Mouse (Mus musculus) embryonic facial prominence, embryonic 12.5 days (tissue): Measurements from ENCODE around the gene Guf1. TPM values are rescaled to one million over a fixed set of nuclear protein-coding genes. Genes with fewer than 3 reads are reported as not detected.

ENCODE experiments used
- ATAC-seq: fragments of 200-750 bp; cut with Nextera tagmentation; 2 replicates; pipeline ENCODE4 v1.8.0; 2017; ENCODE audit not compliant: insufficient number of reproducible peaks, insufficient read depth, low FRiP score, low TSS enrichment
- H3K27ac ChIP-seq: fragments of 300-500 bp; sonication (generic); 2 replicates; pipeline ENCODE4 v1.5.1; 2016; ENCODE audit warnings: mild to moderate bottlenecking
- H3K27me3 ChIP-seq: fragments of 300-500 bp; sonication (generic); 2 replicates; pipeline ENCODE4 v1.6.1; 2016; ENCODE audit warnings: mild to moderate bottlenecking, moderate library complexity
- H3K36me3 ChIP-seq: fragments of 300-500 bp; sonication (generic); 2 replicates; pipeline ENCODE4 v1.6.1; 2016; ENCODE audit warnings: mild to moderate bottlenecking
- H3K4me1 ChIP-seq: fragments of 300-500 bp; sonication (generic); 2 replicates; pipeline ENCODE4 v1.6.1; 2016
- H3K4me2 ChIP-seq: fragments of 300-500 bp; sonication (generic); replicated peaks from 2 replicates; pipeline ENCODE4 v1.6.1; 2016; ENCODE audit warnings: mild to moderate bottlenecking, moderate library complexity
- H3K4me3 ChIP-seq: fragments of 300-500 bp; sonication (generic); 2 replicates; pipeline ENCODE4 v1.5.1; 2016; ENCODE audit warnings: mild to moderate bottlenecking
- H3K9ac ChIP-seq: fragments of 300-500 bp; sonication (generic); 2 replicates; pipeline ENCODE4 v1.6.1; 2016; ENCODE audit warnings: mild to moderate bottlenecking, moderate library complexity
- H3K9me3 ChIP-seq: fragments of 300-500 bp; sonication (generic); 2 replicates; pipeline ENCODE4 v1.6.1; 2016; ENCODE audit warnings: mild to moderate bottlenecking, moderate library complexity
- WGBS: fragments of 180-500 bp; shearing (Covaris S2); methylation state at CpG from one replicate; pipeline ENCODE4 v1.1.7; 2016; 5-methylcytosine and 5-hydroxymethylcytosine counted together
- polyA plus RNA-seq: library from polyadenylated mRNA; unstranded; fragments of >200 nt; fragmentation: Nextera tagmentation; extraction: Ambion mirVana; gene quantifications from 2 replicates; pipeline ENCODE4 v1.2.1, GENCODE M21; 2016

The Guf1 gene
- 79.7 and 79.9 TPM in 2 replicates for polyA plus RNA-seq

DNA sequence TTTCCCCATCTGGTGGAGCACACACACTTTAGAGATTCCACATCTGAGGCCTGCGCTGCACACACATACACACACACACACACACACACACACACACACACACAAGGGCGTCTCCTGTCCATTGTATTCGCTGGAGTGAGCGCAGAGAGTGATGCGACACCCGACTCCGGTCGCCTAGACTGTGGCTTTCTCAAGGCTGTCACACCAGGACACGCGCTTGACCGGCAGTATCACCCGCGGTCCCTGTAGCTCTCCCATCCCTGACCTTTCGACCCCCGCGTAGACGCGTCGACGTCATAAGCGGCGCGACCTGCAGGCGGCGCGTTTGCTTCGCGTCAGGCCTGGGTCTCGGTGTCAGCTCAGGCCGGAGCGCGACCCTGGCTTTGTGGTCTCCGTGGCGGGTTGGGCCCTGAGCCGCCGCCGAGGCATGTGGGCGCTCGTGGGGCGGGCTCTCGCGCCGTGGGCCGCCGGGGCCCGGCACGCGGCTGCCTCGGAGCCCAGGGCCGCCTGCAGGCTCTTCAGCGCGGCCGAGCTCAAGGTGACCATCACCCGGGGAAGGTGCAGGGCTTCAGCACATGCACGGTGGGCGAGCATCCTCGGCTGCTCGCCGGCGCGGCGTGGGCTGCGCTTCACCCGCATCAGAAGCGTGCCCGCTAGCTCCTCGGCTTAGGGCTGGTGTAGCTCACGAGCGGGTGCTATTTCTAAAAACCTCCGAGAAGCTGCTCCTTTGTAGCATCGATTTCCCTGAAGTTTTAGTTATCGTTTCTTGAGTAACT lies at the start of gene Guf1:
Gene Guf1, plus strand, starts transcription at position 296 of the 776 bp plus-strand sequence.
- Histone ChIP-seq H3K4me2 (peak within 1 kb of the TSS; percentile 52), H3K9ac (peak within 1 kb of the TSS; percentile 97), H3K27me3 (no peaks in the 10 kb centered on the region), H3K4me3 (peak within 1 kb of the TSS; percentile 70), H3K9me3 (no peaks in the 10 kb centered on the region), H3K4me1 (no peaks in the 10 kb centered on the region), H3K36me3 (peaks cover 7% of the 10 kb centered on the region), H3K27ac (peak within 1 kb of the TSS; percentile 88)
- ATAC-seq, result peak; percentile 86
- 2% methylated on average over 72 of the region's 72 CpGs for WGBS

- Histone ChIP-seq H3K4me3 (no peak overlapping the region), H3K4me1 (no peaks in the 10 kb centered on the region), H3K4me2 (no peak overlapping the region), H3K27ac (no peak overlapping the region), H3K9me3 (no peaks in the 10 kb centered on the region), H3K36me3 (no peaks in the 10 kb centered on the region), H3K9ac (no peak overlapping the region), H3K27me3 (no peaks in the 10 kb centered on the region)
- ATAC-seq, result no peak
- 80% methylated on average over 3 of the region's 3 CpGs for WGBS
Measured at GRCm38 (mm10) chr5:69507045-69507444, 49.7 kb upstream of the Guf1 start.

GRCm38 (mm10) chr5:69511631-69512030 lies 45.1 kb upstream of the Guf1 start:
- no peaks in the 10 kb centered on the region for H3K27me3 ChIP-seq
- no peak overlapping the region for H3K9ac ChIP-seq
- no peak overlapping the region for H3K4me3 ChIP-seq
- H3K36me3 ChIP-seq, result no peaks in the 10 kb centered on the region
- H3K4me1 ChIP-seq, result no peaks in the 10 kb centered on the region
- H3K27ac ChIP-seq, result no peak overlapping the region
- H3K4me2 ChIP-seq, result no peak overlapping the region
- WGBS, result 40% methylated on average over 3 of the region's 3 CpGs
- no peak for ATAC-seq
- H3K9me3 ChIP-seq, result no peaks in the 10 kb centered on the region

- Histone ChIP-seq H3K36me3 (no peaks in the 10 kb centered on the region), H3K27me3 (no peaks in the 10 kb centered on the region), H3K9me3 (no peaks in the 10 kb centered on the region), H3K9ac (no peak overlapping the region), H3K4me1 (no peaks in the 10 kb centered on the region), H3K4me3 (no peak overlapping the region), H3K4me2 (no peak overlapping the region), H3K27ac (no peak overlapping the region)
- no peak for ATAC-seq
- 52% methylated on average over 4 of the region's 4 CpGs for WGBS
Measured at GRCm38 (mm10) chr5:69512203-69512602, 44.5 kb upstream of the Guf1 start.

DNA sequence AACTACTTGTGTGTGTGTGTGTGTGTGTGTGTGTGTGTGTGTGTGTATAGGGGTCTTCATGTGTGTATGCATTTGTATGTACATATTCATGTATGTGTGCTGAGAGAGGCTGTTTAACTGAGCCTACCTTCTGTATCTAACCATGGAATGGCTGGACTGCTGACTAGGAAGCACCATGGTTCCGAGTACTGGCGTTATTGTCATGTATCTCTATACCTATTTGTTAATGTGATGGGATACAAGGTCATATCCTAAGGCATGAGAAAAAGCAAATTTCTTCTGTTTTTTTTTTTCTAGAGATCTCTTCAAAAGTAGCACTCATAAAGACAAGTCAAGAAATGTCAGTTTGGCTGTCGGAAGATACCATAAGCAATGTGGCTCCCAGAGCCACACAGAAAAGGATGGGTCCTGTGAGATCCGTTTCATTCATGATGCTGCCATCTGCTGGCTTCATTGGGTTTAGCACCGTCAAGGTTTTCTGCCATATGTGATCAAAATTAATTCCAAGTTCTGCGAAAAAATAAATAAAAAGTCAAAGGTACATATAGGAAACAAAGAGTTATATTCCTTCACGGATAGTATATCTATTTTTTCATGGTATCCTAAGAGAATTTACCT lies 36.0 kb upstream of the Guf1 start:
- Histone ChIP-seq H3K4me3 (no peak overlapping the region), H3K4me1 (no peaks in the 10 kb centered on the region), H3K9me3 (no peaks in the 10 kb centered on the region), H3K27ac (no peak overlapping the region), H3K4me2 (no peak overlapping the region), H3K36me3 (no peaks in the 10 kb centered on the region), H3K27me3 (no peaks in the 10 kb centered on the region), H3K9ac (no peak overlapping the region)
- ATAC-seq, result no peak
- 36% methylated on average over 7 of the region's 7 CpGs for WGBS

DNA sequence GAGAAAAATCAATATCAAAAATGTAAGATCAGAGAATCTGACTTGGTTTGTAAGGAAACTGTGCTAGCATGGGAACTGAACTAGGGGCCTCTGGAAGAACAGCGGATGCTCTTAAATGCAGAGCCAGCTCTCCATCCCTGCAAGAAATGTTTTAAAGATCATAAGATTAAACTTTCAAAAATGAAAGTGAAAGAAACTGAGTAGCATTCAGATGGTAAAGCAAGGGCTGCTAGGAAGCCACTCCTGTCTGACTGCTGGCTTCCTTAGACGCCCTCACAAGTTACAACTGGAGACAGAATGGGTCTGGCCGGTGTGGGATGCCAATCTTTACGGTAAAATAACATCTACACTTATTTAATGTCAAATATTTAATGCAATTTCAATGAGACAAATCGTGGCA lies 34.7 kb upstream of the Guf1 start:
- no peaks in the 10 kb centered on the region for H3K4me1 ChIP-seq
- H3K9me3 ChIP-seq, result no peaks in the 10 kb centered on the region
- no peak overlapping the region for H3K4me2 ChIP-seq
- no peaks in the 10 kb centered on the region for H3K27me3 ChIP-seq
- WGBS, result 69% methylated on average over 5 of the region's 5 CpGs
- no peak overlapping the region for H3K27ac ChIP-seq
- ATAC-seq, result no peak
- no peaks in the 10 kb centered on the region for H3K36me3 ChIP-seq
- no peak overlapping the region for H3K4me3 ChIP-seq
- no peak overlapping the region for H3K9ac ChIP-seq

GRCm38 (mm10) chr5:69523944-69524343 lies 32.8 kb upstream of the Guf1 start:
- Histone ChIP-seq H3K36me3 (no peaks in the 10 kb centered on the region), H3K27ac (no peak overlapping the region), H3K4me2 (no peak overlapping the region), H3K27me3 (no peaks in the 10 kb centered on the region), H3K4me1 (no peaks in the 10 kb centered on the region), H3K9me3 (no peaks in the 10 kb centered on the region), H3K9ac (no peak overlapping the region), H3K4me3 (no peak overlapping the region)
- no peak for ATAC-seq

DNA sequence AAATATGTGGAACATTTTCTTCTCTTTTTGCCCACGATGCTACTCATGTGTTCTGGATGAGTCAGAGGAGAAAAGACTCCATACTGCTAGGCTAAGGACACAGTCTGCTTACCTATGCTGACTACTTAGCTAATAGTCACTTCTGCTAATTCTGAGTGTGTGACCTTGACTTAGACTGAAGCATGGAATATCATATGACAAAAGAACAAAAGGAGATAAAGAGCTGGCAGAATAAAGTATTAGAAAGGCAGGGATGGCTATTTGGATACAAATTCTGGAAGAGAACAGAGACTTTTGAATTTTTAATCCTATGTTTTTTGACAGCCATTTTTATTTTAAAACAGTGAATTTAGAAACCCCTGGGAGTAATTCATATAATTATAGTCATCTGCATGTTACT lies 15.0 kb upstream of the Guf1 start:
- WGBS, result 91% methylated on average over 1 of the region's 1 CpGs
- ATAC-seq, result no peak
- H3K27ac ChIP-seq, result no peak overlapping the region

DNA sequence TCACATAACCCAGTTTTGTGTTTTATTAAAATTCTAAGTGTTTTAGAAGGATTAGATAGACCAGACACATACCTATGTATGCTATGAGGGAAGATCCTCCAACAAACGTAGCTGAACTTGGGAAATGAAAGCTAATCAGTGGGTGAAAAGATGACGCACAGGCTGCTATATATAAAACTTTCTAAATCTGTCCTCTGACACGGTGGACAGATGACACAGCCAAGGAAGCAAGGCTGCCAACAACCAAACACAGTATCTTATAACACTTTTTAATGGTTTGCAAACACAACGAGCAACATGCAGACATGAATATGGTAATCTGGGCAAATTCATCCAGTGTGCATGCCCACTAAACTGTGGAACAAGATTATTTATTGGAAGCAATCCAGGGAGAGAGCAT lies 14.2 kb upstream of the Guf1 start, which contains the start of gene Yipf7:
Gene Yipf7, minus strand, starts transcription at position 160 of the 400 bp plus-strand sequence.
- WGBS, result 72% methylated on average over 4 of the region's 4 CpGs
- ATAC-seq, result no peak

More for the DNA sequence above, 15.0 kb upstream of the Guf1 start:
- Histone ChIP-seq H3K4me1 (no peaks in the 10 kb centered on the region), H3K36me3 (no peaks in the 10 kb centered on the region), H3K9me3 (no peaks in the 10 kb centered on the region), H3K9ac (no peak overlapping the region), H3K27me3 (no peaks in the 10 kb centered on the region), H3K4me2 (no peak overlapping the region), H3K4me3 (no peak overlapping the region)

GRCm38 (mm10) chr5:69557404-69557935 lies 747 bp downstream of the Guf1 start:
- H3K4me1 ChIP-seq, result no peaks in the 10 kb centered on the region
- H3K27me3 ChIP-seq, result no peaks in the 10 kb centered on the region
- H3K4me2 ChIP-seq, result peak overlapping the region; percentile 52
- H3K27ac ChIP-seq, result peak overlapping the region; percentile 88; the same call in 1 of the 2 replicates
- ATAC-seq, result no peak
- peaks cover 7% of the 10 kb centered on the region for H3K36me3 ChIP-seq
- H3K9ac ChIP-seq, result peak overlapping the region; percentile 97
- H3K4me3 ChIP-seq, result peak overlapping the region; percentile 70
- WGBS, result 5% methylated on average over 16 of the region's 16 CpGs
- no peaks in the 10 kb centered on the region for H3K9me3 ChIP-seq

More for the DNA sequence above, 14.2 kb upstream of the Guf1 start, which contains the start of gene Yipf7:
- Histone ChIP-seq H3K9ac (no peak within 1 kb of the TSS), H3K4me1 (no peaks in the 10 kb centered on the region), H3K4me2 (no peak within 1 kb of the TSS), H3K9me3 (no peaks in the 10 kb centered on the region), H3K27me3 (no peaks in the 10 kb centered on the region), H3K4me3 (no peak within 1 kb of the TSS), H3K36me3 (no peaks in the 10 kb centered on the region), H3K27ac (no peak within 1 kb of the TSS)

GRCm38 (mm10) chr5:69591640-69592461 lies 35.1 kb downstream of the Guf1 start, which contains the start of gene Gnpda2:
Gene Gnpda2 (minus strand): TSS chr5:69592340.
- H3K36me3 ChIP-seq, result no peaks in the 10 kb centered on the region
- 3% methylated on average over 42 of the region's 42 CpGs for WGBS
- H3K9ac ChIP-seq, result peak within 1 kb of the TSS; percentile 81

More at GRCm38 (mm10) chr5:69591640-69592461, 35.1 kb downstream of the Guf1 start, which contains the start of gene Gnpda2:
- peak; percentile 97 for ATAC-seq
- Histone ChIP-seq H3K9me3 (no peaks in the 10 kb centered on the region), H3K4me3 (peak within 1 kb of the TSS; percentile 73), H3K4me1 (no peaks in the 10 kb centered on the region), H3K27me3 (no peaks in the 10 kb centered on the region), H3K27ac (peak within 1 kb of the TSS; percentile 89), H3K4me2 (peak within 1 kb of the TSS; percentile 66)
